Mouse (Mus musculus) limb, embryonic 15.5 days (tissue): ENCODE measurements at regions not wholly inside any gene's neighbourhood (a gene's known extent, or its start where the extent isn't known, plus 50 kb on each side); places are given as distances from the start of the nearest gene placed in this dataset.

Experiments
- ATAC-seq: fragments of 200-750 bp; cut with Nextera tagmentation; 2 replicates; pipeline ENCODE4 v1.8.0; 2017; ENCODE audit warnings: low read depth, moderate TSS enrichment; ENCODE audit not compliant: insufficient number of reproducible peaks, low FRiP score, low TSS enrichment
- H3K27ac ChIP-seq: fragments of 300-500 bp; sonication (generic); 2 replicates; pipeline ENCODE4 v1.5.1; 2015; ENCODE audit warnings: moderate library complexity, mild to moderate bottlenecking, inconsistent platforms
- H3K27me3 ChIP-seq: fragments of 300-500 bp; sonication (generic); 2 replicates; pipeline ENCODE4 v1.6.1; 2015; ENCODE audit warnings: inconsistent platforms
- H3K36me3 ChIP-seq: fragments of 300-500 bp; sonication (generic); 2 replicates; pipeline ENCODE4 v1.6.1; 2015; ENCODE audit warnings: inconsistent platforms
- H3K4me1 ChIP-seq: fragments of 300-500 bp; sonication (generic); 2 replicates; pipeline ENCODE4 v1.6.1; 2015; ENCODE audit warnings: inconsistent platforms
- H3K4me2 ChIP-seq: fragments of 300-500 bp; sonication (generic); 2 replicates; pipeline ENCODE4 v1.6.1; 2015; ENCODE audit warnings: mild to moderate bottlenecking, inconsistent platforms
- H3K4me3 ChIP-seq: fragments of 300-500 bp; sonication (generic); 2 replicates; pipeline ENCODE4 v1.5.1; 2015; ENCODE audit warnings: mild to moderate bottlenecking, inconsistent platforms
- H3K9ac ChIP-seq: fragments of 300-500 bp; sonication (generic); 2 replicates; pipeline ENCODE4 v1.6.1; 2015; ENCODE audit warnings: inconsistent platforms
- H3K9me3 ChIP-seq: fragments of 300-500 bp; sonication (generic); 2 replicates; pipeline ENCODE4 v1.6.1; 2016; ENCODE audit warnings: inconsistent platforms
- WGBS: fragments of 180-500 bp; shearing (Covaris S2); methylation state at CpG from one replicate; pipeline ENCODE4 v1.1.7; 2015; 5-methylcytosine and 5-hydroxymethylcytosine counted together

GRCm38 (mm10) chr5:28903805-28904320 is 291.9 kb upstream of the Rnf32 start:
- Histone ChIP-seq H3K4me3 (no peak overlapping the region), H3K4me1 (no peaks in the 10 kb centered on the region), H3K9me3 (no peaks in the 10 kb centered on the region), H3K36me3 (no peaks in the 10 kb centered on the region), H3K27me3 (no peaks in the 10 kb centered on the region), H3K27ac (no peak overlapping the region), H3K4me2 (no peak overlapping the region), H3K9ac (no peak overlapping the region)
- WGBS, result 25% methylated on average over 3 of the region's 3 CpGs
- no peak for ATAC-seq

DNA sequence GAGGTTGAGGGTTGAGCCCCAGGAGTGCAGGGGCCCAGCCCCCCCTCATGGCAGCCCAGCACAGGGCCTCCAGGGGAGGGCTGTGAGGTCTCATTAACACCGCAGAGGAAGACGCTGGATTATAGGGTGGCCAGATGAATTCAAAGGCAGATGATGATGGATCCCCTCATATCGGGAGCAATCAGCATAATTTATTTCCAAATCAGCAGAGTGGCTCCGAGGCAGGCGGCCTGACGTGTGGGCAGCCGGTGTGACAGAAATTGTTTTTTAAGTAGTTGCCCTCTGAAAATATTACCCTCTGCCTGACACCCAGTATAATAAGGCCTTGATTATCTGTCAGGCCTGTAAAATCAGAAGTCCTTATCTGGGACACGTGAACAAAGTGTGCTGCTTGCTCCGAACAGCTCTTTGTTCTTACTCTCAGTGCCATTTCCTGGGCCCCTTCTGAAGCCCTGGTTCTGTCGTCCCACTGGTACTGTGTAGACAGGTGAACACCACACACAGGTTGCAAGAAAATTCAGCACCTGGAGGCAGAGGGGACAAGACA is 303.0 kb upstream of the Rnf32 start:
- no peak for ATAC-seq
- no peaks in the 10 kb centered on the region for H3K36me3 ChIP-seq
- H3K27ac ChIP-seq, result no peak overlapping the region
- no peak overlapping the region for H3K4me3 ChIP-seq
- 26% methylated on average over 10 of the region's 10 CpGs for WGBS
- H3K4me2 ChIP-seq, result no peak overlapping the region
- H3K9ac ChIP-seq, result no peak overlapping the region
- no peaks in the 10 kb centered on the region for H3K27me3 ChIP-seq
- H3K9me3 ChIP-seq, result no peaks in the 10 kb centered on the region
- H3K4me1 ChIP-seq, result no peaks in the 10 kb centered on the region

GRCm38 (mm10) chr5:28891988-28892387 is 303.8 kb upstream of the Rnf32 start:
- H3K27ac ChIP-seq, result no peak overlapping the region
- H3K4me1 ChIP-seq, result no peaks in the 10 kb centered on the region
- no peaks in the 10 kb centered on the region for H3K36me3 ChIP-seq
- H3K9ac ChIP-seq, result no peak overlapping the region
- no peaks in the 10 kb centered on the region for H3K9me3 ChIP-seq
- H3K4me2 ChIP-seq, result no peak overlapping the region
- 65% methylated on average over 7 of the region's 7 CpGs for WGBS
- ATAC-seq, result no peak
- H3K27me3 ChIP-seq, result no peaks in the 10 kb centered on the region
- no peak overlapping the region for H3K4me3 ChIP-seq

GRCm38 (mm10) chr5:28884746-28885365 is 310.9 kb upstream of the Rnf32 start:
- Histone ChIP-seq H3K9me3 (no peaks in the 10 kb centered on the region), H3K27ac (no peak overlapping the region), H3K4me1 (no peaks in the 10 kb centered on the region), H3K36me3 (no peaks in the 10 kb centered on the region), H3K4me2 (no peak overlapping the region), H3K4me3 (no peak overlapping the region), H3K9ac (no peak overlapping the region), H3K27me3 (no peaks in the 10 kb centered on the region)
- 76% methylated on average over 5 of the region's 5 CpGs for WGBS
- ATAC-seq, result no peak

DNA sequence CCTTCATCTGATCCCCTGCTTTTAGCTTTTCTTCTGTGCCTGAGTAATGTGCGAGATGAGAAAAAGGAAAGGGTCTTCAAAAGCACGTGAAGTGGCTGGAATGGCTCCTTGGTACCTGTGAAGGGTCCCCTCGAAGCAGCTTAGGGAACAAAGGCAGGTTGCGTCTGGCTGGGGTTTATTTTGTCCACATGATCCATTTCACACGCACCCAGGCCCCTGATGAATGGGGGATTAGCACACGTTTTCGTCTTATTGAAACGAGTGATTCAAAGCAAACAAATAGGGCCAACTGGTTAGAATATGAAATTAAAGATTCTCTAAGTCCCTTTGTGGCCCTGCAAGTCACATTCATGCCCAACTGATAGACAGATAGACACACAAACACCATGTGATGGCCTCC is 319.6 kb upstream of the Rnf32 start:
- Histone ChIP-seq H3K36me3 (no peaks in the 10 kb centered on the region), H3K4me3 (no peak overlapping the region), H3K9me3 (no peaks in the 10 kb centered on the region), H3K9ac (no peak overlapping the region), H3K4me1 (no peaks in the 10 kb centered on the region), H3K27me3 (no peaks in the 10 kb centered on the region), H3K27ac (no peak overlapping the region), H3K4me2 (no peak overlapping the region)
- 73% methylated on average over 8 of the region's 8 CpGs for WGBS
- ATAC-seq, result no peak

DNA sequence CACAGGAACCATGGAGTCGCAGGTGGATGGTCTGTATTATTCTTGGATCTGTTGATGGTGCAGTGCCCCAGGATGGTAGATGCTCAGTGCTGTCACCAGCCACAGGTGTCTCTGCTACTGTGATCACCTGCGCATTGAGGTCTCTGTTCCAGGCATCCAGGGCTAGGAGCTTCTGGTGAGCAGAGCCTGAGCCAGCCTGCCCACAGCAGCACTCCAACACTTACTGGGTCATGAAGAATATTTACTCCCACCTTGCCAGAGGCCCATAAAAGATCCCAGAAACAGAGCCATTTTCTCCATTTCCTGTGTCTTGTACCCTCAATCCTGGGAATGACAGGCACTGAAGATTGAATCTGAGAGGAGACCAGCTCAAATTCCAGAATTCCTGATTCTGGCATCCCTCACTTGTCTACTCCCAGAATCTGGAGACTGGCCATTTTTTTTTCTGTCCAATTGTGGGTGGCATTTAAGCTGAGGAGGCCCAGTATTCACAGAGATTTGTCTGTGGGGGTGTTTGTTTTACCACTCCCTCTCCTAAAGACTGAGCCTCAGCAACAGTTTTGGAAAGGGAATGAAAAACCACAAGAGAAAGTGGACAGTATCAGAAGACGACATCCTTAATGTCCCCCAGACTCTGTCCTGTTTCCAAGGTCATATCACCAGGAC is 322.1 kb upstream of the Rnf32 start:
- no peaks in the 10 kb centered on the region for H3K36me3 ChIP-seq
- H3K4me2 ChIP-seq, result no peak overlapping the region
- H3K9me3 ChIP-seq, result no peaks in the 10 kb centered on the region
- H3K27ac ChIP-seq, result no peak overlapping the region
- H3K4me3 ChIP-seq, result no peak overlapping the region
- 90% methylated on average over 3 of the region's 3 CpGs for WGBS
- no peak overlapping the region for H3K9ac ChIP-seq
- no peaks in the 10 kb centered on the region for H3K27me3 ChIP-seq
- ATAC-seq, result no peak
- no peaks in the 10 kb centered on the region for H3K4me1 ChIP-seq

- Histone ChIP-seq H3K9me3 (no peaks in the 10 kb centered on the region), H3K4me2 (no peak overlapping the region), H3K36me3 (no peaks in the 10 kb centered on the region), H3K9ac (no peak overlapping the region), H3K27ac (no peak overlapping the region), H3K4me1 (peaks cover 4% of the 10 kb centered on the region; the same call in 1 of the 2 replicates), H3K4me3 (no peak overlapping the region), H3K27me3 (no peaks in the 10 kb centered on the region)
- WGBS, result 73% methylated on average over 9 of the region's 9 CpGs
- no peak for ATAC-seq
Measured at GRCm38 (mm10) chr5:28859604-28860371, 336.0 kb upstream of the Rnf32 start.

DNA sequence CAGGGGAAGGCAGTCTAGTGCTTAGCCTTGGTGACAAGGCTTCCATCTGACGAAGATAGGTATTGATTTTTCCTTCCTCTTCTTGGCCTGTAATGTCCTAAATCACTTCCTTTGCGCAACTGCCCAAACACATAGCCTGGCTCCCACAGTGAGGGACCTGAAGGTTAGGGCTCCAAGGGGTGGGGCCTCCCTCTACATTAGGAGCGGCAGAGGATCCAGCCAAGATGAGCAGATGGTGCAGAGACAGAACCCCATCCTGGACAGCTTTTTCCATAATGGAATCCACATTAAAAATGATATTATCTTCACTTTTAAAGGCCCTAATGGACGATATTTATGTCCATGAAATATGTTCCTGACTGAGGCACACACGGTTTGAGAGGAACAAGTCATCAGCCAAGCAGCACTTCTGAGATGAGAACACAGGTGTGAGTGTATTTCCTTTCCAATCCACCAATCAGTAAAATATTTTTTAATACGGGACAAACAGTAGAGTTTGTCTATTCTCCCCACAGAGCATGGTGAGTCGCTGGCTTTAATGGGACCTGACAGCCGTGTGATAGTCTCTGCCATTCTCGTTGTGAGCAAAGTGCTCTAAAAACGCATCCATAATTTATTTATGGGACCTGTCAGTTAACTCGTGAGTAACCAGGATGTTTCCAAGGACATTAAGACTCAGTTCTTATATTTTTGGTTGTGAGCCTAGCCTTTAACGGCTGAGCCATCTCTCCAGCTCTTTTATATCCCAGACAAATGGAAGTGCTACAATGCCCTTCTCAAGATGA is 357.5 kb upstream of the Rnf32 start:
- no peaks in the 10 kb centered on the region for H3K27me3 ChIP-seq
- WGBS, result 71% methylated on average over 12 of the region's 12 CpGs
- no peak overlapping the region for H3K27ac ChIP-seq
- no peaks in the 10 kb centered on the region for H3K9me3 ChIP-seq
- H3K9ac ChIP-seq, result no peak overlapping the region
- H3K36me3 ChIP-seq, result no peaks in the 10 kb centered on the region
- no peak overlapping the region for H3K4me3 ChIP-seq
- H3K4me2 ChIP-seq, result no peak overlapping the region
- ATAC-seq, result no peak
- H3K4me1 ChIP-seq, result peaks cover 6% of the 10 kb centered on the region; the same call in 1 of the 2 replicates

GRCm38 (mm10) chr5:28819091-28819490 is 352.0 kb upstream of the Shh start:
- Histone ChIP-seq H3K4me3 (no peak overlapping the region), H3K4me2 (no peak overlapping the region), H3K4me1 (no peaks in the 10 kb centered on the region), H3K36me3 (no peaks in the 10 kb centered on the region), H3K27me3 (no peaks in the 10 kb centered on the region), H3K9ac (no peak overlapping the region), H3K27ac (no peak overlapping the region), H3K9me3 (no peaks in the 10 kb centered on the region)
- ATAC-seq, result no peak
- 81% methylated on average over 5 of the region's 5 CpGs for WGBS

GRCm38 (mm10) chr5:28807950-28808349 is 340.9 kb upstream of the Shh start:
- H3K27ac ChIP-seq, result no peak overlapping the region
- no peaks in the 10 kb centered on the region for H3K36me3 ChIP-seq
- no peaks in the 10 kb centered on the region for H3K4me1 ChIP-seq
- no peaks in the 10 kb centered on the region for H3K27me3 ChIP-seq
- WGBS, result 79% methylated on average over 5 of the region's 5 CpGs
- no peak overlapping the region for H3K9ac ChIP-seq
- no peak overlapping the region for H3K4me2 ChIP-seq
- no peaks in the 10 kb centered on the region for H3K9me3 ChIP-seq
- H3K4me3 ChIP-seq, result no peak overlapping the region
- no peak for ATAC-seq

DNA sequence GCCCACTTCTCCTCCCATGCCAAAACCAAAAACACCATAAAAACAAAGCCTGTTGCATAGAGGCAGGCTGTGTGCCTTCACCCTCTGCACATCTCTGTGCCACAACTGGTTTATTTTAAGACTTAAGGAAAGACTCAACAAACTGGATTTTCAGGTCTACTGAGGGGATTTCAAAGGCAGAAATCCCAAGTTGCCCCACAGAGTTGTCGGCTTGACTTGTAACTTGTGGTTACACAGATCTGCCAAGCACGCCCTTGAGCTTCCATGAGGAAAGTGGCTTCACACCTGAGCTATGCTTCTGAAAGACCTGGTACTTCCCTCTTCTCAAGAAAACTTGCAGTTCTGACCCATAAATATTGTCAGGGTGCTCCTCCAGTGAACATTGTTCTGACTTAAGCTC is 332.4 kb upstream of the Shh start:
- no peaks in the 10 kb centered on the region for H3K27me3 ChIP-seq
- no peak overlapping the region for H3K9ac ChIP-seq
- H3K36me3 ChIP-seq, result no peaks in the 10 kb centered on the region
- H3K4me3 ChIP-seq, result no peak overlapping the region
- WGBS, result 67% methylated on average over 2 of the region's 2 CpGs
- H3K4me2 ChIP-seq, result no peak overlapping the region
- H3K4me1 ChIP-seq, result no peaks in the 10 kb centered on the region
- ATAC-seq, result no peak
- H3K27ac ChIP-seq, result no peak overlapping the region
- H3K9me3 ChIP-seq, result no peaks in the 10 kb centered on the region
